Mouse (Mus musculus) brain, embryonic 14.5 days (tissue): Measurements from ENCODE around the gene Gsg1l.

Experiments used
- CTCF ChIP-seq: fragments of 200-500 bp; IDR thresholded peaks from 2 replicates; pipeline ENCODE4 v1.5.1; 2012; ENCODE audit warnings: inconsistent platforms, mild to moderate bottlenecking, moderate library complexity, borderline replicate concordance; ENCODE audit not compliant: insufficient read depth, insufficient read length; ENCODE audit errors: extremely low read depth
- POLR2A ChIP-seq: fragments of 200-500 bp; IDR thresholded peaks from 2 replicates; pipeline ENCODE4 v1.6.1; 2012; ENCODE audit warnings: mild to moderate bottlenecking, inconsistent platforms, borderline replicate concordance; ENCODE audit not compliant: poor library complexity, insufficient read depth, insufficient read length, severe bottlenecking; ENCODE audit errors: extremely low read depth

GRCm38 (mm10) chr7:126097219-126097915 lies 15.2 kb upstream of the Gsg1l start:
- TF ChIP-seq CTCF (no peak), POLR2A (no peak)
